32 mouse cellular contexts compared by ENCODE assay signal in genomic region chr7:28879606-28880005, GRCm38 (mm10). TPM values are rescaled to one million over a fixed set of nuclear protein-coding genes. Genes with fewer than 3 reads are reported as not detected.
A peak's percentile ranks its signal among the peaks of the same experiment; 100 is the strongest.
DNase-seq lines count a peak whose midpoint lies in the region; ATAC-seq and TF ChIP-seq lines count a peak whose summit lies in the region.
"Had no signal": no experiment of that assay in that cellular context is flagged by ENCODE, and none has a peak within 500 bp of the region (broad histone marks: within the 10 kb centered on the region; RNA-seq: fewer than 3 reads in every experiment).

No protein-coding gene starts in this region.

- H3K36me3 ChIP-seq in liver, postnatal 0 days (replicated peaks; ENCODE audit: insufficient read depth, low read length) = no peaks in the 10 kb centered on the region
- peaks cover 0 to 15% of the 10 kb centered on the region in 2 experiments; a peak in 2 of 4 replicates for H3K36me3 ChIP-seq in MEL (ENCODE audit: control insufficient read depth in 1 of 2, insufficient read depth in 2 of 2, low read length in 2 of 2)
- H3K36me3 ChIP-seq in heart, embryonic 10.5 days = no peaks in the 10 kb centered on the region
- H3K36me3 ChIP-seq: embryonic facial prominence, embryonic 13.5 days; forebrain, embryonic 12.5 days; heart, embryonic 15.5 days; hindbrain, embryonic 13.5 days; limb, embryonic 12.5 days; liver, embryonic 12.5 days; midbrain, embryonic 13.5 days; neural tube, embryonic 13.5 days had no signal

- no peak for DNase-seq in liver, postnatal 0 days
- DNase-seq in liver (no peak), MEL (ENCODE audit: low read depth, low spot score) (peak; percentile 30)
- DNase-seq in thymus, postnatal 25 days = peak; percentile 47
- no peak for DNase-seq in heart, embryonic 10.5 days (ENCODE audit: low spot score)
- no peak for DNase-seq in left cerebral cortex, adult 18-20 months (ENCODE audit: low spot score in 2 of 2)
- DNase-seq in kidney, postnatal 4 days = no peak
- DNase-seq: adrenal gland, adult 2 months; cerebellum, adult 11-12 months; cerebellum, postnatal 36 days; embryo, embryonic 11 days; gastrocnemius, postnatal 36 days; heart, adult 2 months; heart, postnatal 36 days; kidney, adult 18-20 months; kidney, postnatal 10 days; lung, adult 2 months; lung, postnatal 14 days; right cerebral cortex, postnatal 4 days had no signal

- 0 out of 2 replicates have a peak, but pooled peaks have one; percentile 21 for ATAC-seq in liver, postnatal 0 days
- 0 out of 2 replicates have a peak, but pooled peaks have one; percentile 20 for ATAC-seq in monocyte, adult 5-6 weeks (replicated peaks; ENCODE audit: insufficient number of reproducible peaks, low FRiP score, low TSS enrichment, poor library complexity, severe bottlenecking)
- ATAC-seq: liver, embryonic 12.5 days; midbrain, embryonic 13.5 days had no signal

- no peak for TF ChIP-seq CTCF in liver, postnatal 0 days (IDR thresholded peaks at IDR 0.05; ENCODE audit: low read depth)
- no peak for TF ChIP-seq CTCF in MEL (IDR thresholded peaks at IDR 0.05 in 2 of 3, conservative IDR thresholded peaks at IDR 0.05 in 1 of 3; ENCODE audit: control insufficient read depth in 1 of 3, insufficient read depth in 1 of 3, low read depth in 2 of 3, low read length in 3 of 3, poor library complexity in 1 of 3, severe bottlenecking in 1 of 3)

- H3K9me3 ChIP-seq in liver, postnatal 0 days (ENCODE audit: low read length) = no peaks in the 10 kb centered on the region
- no peaks in the 10 kb centered on the region for H3K9me3 ChIP-seq in MEL (replicated peaks; ENCODE audit: insufficient read depth, low read length)
- no peaks in the 10 kb centered on the region for H3K9me3 ChIP-seq in heart, embryonic 10.5 days
- H3K9me3 ChIP-seq: embryonic facial prominence, embryonic 13.5 days; forebrain, embryonic 12.5 days; heart, embryonic 15.5 days; hindbrain, embryonic 13.5 days; limb, embryonic 12.5 days; liver, embryonic 12.5 days; midbrain, embryonic 13.5 days; neural tube, embryonic 13.5 days had no signal

- no peaks in the 10 kb centered on the region for H3K4me1 ChIP-seq in liver, postnatal 0 days (ENCODE audit: insufficient read depth)
- peaks cover 19 to 26% of the 10 kb centered on the region in 2 experiments for H3K4me1 ChIP-seq in MEL (ENCODE audit: control insufficient read depth in 1 of 2, insufficient read depth in 2 of 2, low read length in 2 of 2)
- H3K4me1 ChIP-seq in heart, embryonic 10.5 days = peaks cover 10% of the 10 kb centered on the region; the same call in 1 of the 2 replicates
- H3K4me1 ChIP-seq: embryonic facial prominence, embryonic 13.5 days; heart, embryonic 15.5 days; hindbrain, embryonic 13.5 days; midbrain, embryonic 13.5 days had no signal

- H3K27me3 ChIP-seq in liver, postnatal 0 days (ENCODE audit: insufficient read depth, low read length) = no peaks in the 10 kb centered on the region
- H3K27me3 ChIP-seq in MEL (ENCODE audit: control insufficient read depth in 1 of 2, insufficient read depth in 2 of 2, low read length in 2 of 2) = no peaks in the 10 kb centered on the region
- H3K27me3 ChIP-seq in heart, embryonic 10.5 days (ENCODE audit: insufficient read depth, poor library complexity, severe bottlenecking) = peaks cover 11% of the 10 kb centered on the region; the same call in 1 of the 2 replicates
- H3K27me3 ChIP-seq: embryonic facial prominence, embryonic 13.5 days; forebrain, embryonic 12.5 days; heart, embryonic 15.5 days; hindbrain, embryonic 13.5 days; limb, embryonic 12.5 days; liver, embryonic 12.5 days; midbrain, embryonic 13.5 days; neural tube, embryonic 13.5 days had no signal

- TF ChIP-seq RAD21 in MEL (IDR thresholded peaks at IDR 0.05; ENCODE audit: low read depth, low read length) = no peak

- no peak overlapping the region for H3K4me3 ChIP-seq in liver, postnatal 0 days (ENCODE audit: low read depth, low read length)
- no peak overlapping the region for H3K4me3 ChIP-seq in MEL (ENCODE audit: control insufficient read depth in 1 of 2, insufficient read depth in 1 of 2, low read depth in 2 of 2, low read length in 2 of 2)
- H3K4me3 ChIP-seq in heart, embryonic 10.5 days = no peak overlapping the region
- H3K4me3 ChIP-seq: embryonic facial prominence, embryonic 13.5 days; erythroblast, embryonic 14.5 days; forebrain, embryonic 12.5 days; heart, adult 2 months; heart, embryonic 15.5 days; hindbrain, embryonic 13.5 days; limb, embryonic 12.5 days; liver, embryonic 12.5 days; midbrain, embryonic 13.5 days; neural tube, embryonic 13.5 days had no signal

- H3K4me2 ChIP-seq in liver, postnatal 0 days (ENCODE audit: low read depth, low read length) = no peak overlapping the region
- H3K4me2 ChIP-seq: embryonic facial prominence, embryonic 13.5 days; forebrain, embryonic 12.5 days; heart, embryonic 15.5 days; hindbrain, embryonic 13.5 days; limb, embryonic 12.5 days; liver, embryonic 12.5 days; midbrain, embryonic 13.5 days; neural tube, embryonic 13.5 days had no signal

- no peak for TF ChIP-seq EP300 in liver, postnatal 0 days (IDR thresholded peaks at IDR 0.05; ENCODE audit: low read depth)
- no peak for TF ChIP-seq EP300 in MEL (IDR thresholded peaks at IDR 0.05; ENCODE audit: low read depth in 1 of 2, low read length in 2 of 2)

- no peak overlapping the region for H3K9ac ChIP-seq in liver, postnatal 0 days (replicated peaks)
- no peak overlapping the region for H3K9ac ChIP-seq in MEL (ENCODE audit: control insufficient read depth, low read depth, low read length, poor library complexity, severe bottlenecking)
- H3K9ac ChIP-seq: embryonic facial prominence, embryonic 13.5 days; forebrain, embryonic 12.5 days; heart, embryonic 15.5 days; hindbrain, embryonic 13.5 days; limb, embryonic 12.5 days; liver, embryonic 12.5 days; midbrain, embryonic 13.5 days; neural tube, embryonic 13.5 days had no signal

- 72% methylated on average over 7 of the region's 7 CpGs for WGBS in liver, postnatal 0 days (ENCODE audit: insufficient replicate concordance)
- 63% methylated on average over 7 of the region's 7 CpGs for WGBS in heart, embryonic 10.5 days

- H3K27ac ChIP-seq in liver, postnatal 0 days (ENCODE audit: low read depth) = no peak overlapping the region
- no peak overlapping the region for H3K27ac ChIP-seq in MEL (ENCODE audit: control insufficient read depth, low read depth, low read length)
- H3K27ac ChIP-seq in heart, embryonic 10.5 days = no peak overlapping the region
- H3K27ac ChIP-seq: embryonic facial prominence, embryonic 13.5 days; forebrain, embryonic 12.5 days; heart, adult 2 months; heart, embryonic 15.5 days; hindbrain, embryonic 13.5 days; limb, embryonic 12.5 days; liver, embryonic 12.5 days; midbrain, embryonic 13.5 days; neural tube, embryonic 13.5 days had no signal

- no peaks in the 10 kb centered on the region for H3K79me2 ChIP-seq in MEL (ENCODE audit: control insufficient read depth, insufficient read depth, low read length, poor library complexity)

- no peak for TF ChIP-seq POLR2A in MEL (IDR thresholded peaks at IDR 0.05; ENCODE audit: control insufficient read depth in 1 of 2, insufficient read depth in 1 of 2, low read depth in 1 of 2, low read length in 2 of 2, poor library complexity in 1 of 2)

TF ChIP-seq in MEL, 35 proteins besides CTCF, POLR2A, EP300 and RAD21 (continues in another document):
- TF ChIP-seq MYC (IDR thresholded peaks at IDR 0.05; ENCODE audit: low read depth, low read length) = no peak
- TF ChIP-seq CHD2 (IDR thresholded peaks at IDR 0.05; ENCODE audit: low read length) = no peak
- no peak for TF ChIP-seq MYB (IDR thresholded peaks at IDR 0.05; ENCODE audit: low read depth, low read length)
- no peak for TF ChIP-seq USF2 (IDR thresholded peaks at IDR 0.05; ENCODE audit: borderline replicate concordance in 1 of 2, insufficient read depth in 1 of 2, low read depth in 1 of 2, low read length in 2 of 2)
- TF ChIP-seq GATA1 (IDR thresholded peaks at IDR 0.05; ENCODE audit: low read depth, low read length) = no peak
- no peak for TF ChIP-seq MAX (IDR thresholded peaks at IDR 0.05; ENCODE audit: low read length)
- TF ChIP-seq ELF1 (IDR thresholded peaks at IDR 0.05; ENCODE audit: low read depth, low read length) = no peak

RNA-seq across cellular contexts. Expression of gene Capn12, which starts 1.6 kb away (rescaled TPM):
- 0.09 and 0.23 TPM in 2 replicates for polyA plus RNA-seq in liver, postnatal 0 days (2015; fragmentation: Nextera tagmentation; extraction: Ambion mirVana)
- 0.19 TPM in 1 of 2 replicates, not detected in the other for total RNA-seq in MEL (2012; rRNA removed)
- not detected for polyA plus RNA-seq in MEL (2012; ENCODE audit: insufficient read depth in 1 of 2, insufficient read length in 2 of 2, low read depth in 1 of 2, low replicate concordance in 2 of 2, missing spikeins in 1 of 2)
- total RNA-seq in monocyte, adult 5-6 weeks (2017) = 0.87 TPM in 1 of 3 replicates, not detected in the others
- 0.20 and 0.34 TPM in 2 replicates for polyA plus RNA-seq in heart, embryonic 10.5 days (2016; fragmentation: Nextera tagmentation; extraction: Ambion mirVana)
- total RNA-seq in left cerebral cortex, adult 18-20 months (2021) = under 1 TPM; 0.61 to 0.95 TPM
- total RNA-seq: megakaryocyte, adult 5-6 weeks had no signal
- polyA plus RNA-seq: erythroblast, embryonic 14.5 days had no signal

RNA-seq across cellular contexts. Expression of gene Lgals7, which starts 16.0 kb away (rescaled TPM):
- polyA plus RNA-seq in liver, postnatal 0 days (2015; fragmentation: Nextera tagmentation; extraction: Ambion mirVana) = 0.14 and 0.34 TPM in 2 replicates
- 27.7 and 37.8 TPM in 2 replicates for total RNA-seq in MEL (2012; rRNA removed)
- polyA plus RNA-seq in MEL (2012; ENCODE audit: insufficient read depth in 1 of 2, insufficient read length in 2 of 2, low read depth in 1 of 2, low replicate concordance in 2 of 2, missing spikeins in 1 of 2) = 100 to 1,000 TPM in 1 of 2 experiments, not detected in 1; 138 TPM
- not detected in 3 replicates for total RNA-seq in monocyte, adult 5-6 weeks (2017)
- 0.24 and 0.81 TPM in 2 replicates for polyA plus RNA-seq in heart, embryonic 10.5 days (2016; fragmentation: Nextera tagmentation; extraction: Ambion mirVana)
- under 1 TPM in 1 of 2 experiments, not detected in 1; 0.74 TPM for total RNA-seq in left cerebral cortex, adult 18-20 months (2021)
- total RNA-seq: gastrocnemius, postnatal 36 days; layer of hippocampus, adult 18-20 months; layer of hippocampus, postnatal 14 days; megakaryocyte, adult 5-6 weeks had no signal
- polyA plus RNA-seq: erythroblast, embryonic 14.5 days; liver, embryonic 12.5 days had no signal

RNA-seq across cellular contexts. Expression of gene Lgals4, which starts 46.0 kb away (rescaled TPM):
- polyA plus RNA-seq in liver, postnatal 0 days (2015; fragmentation: Nextera tagmentation; extraction: Ambion mirVana) = 19.5 and 21.3 TPM in 2 replicates
- 1.5 and 2.1 TPM in 2 replicates for total RNA-seq in MEL (2012; rRNA removed)
- 1 to 10 TPM in 1 of 2 experiments, not detected in 1; 5.1 TPM for polyA plus RNA-seq in MEL (2012; ENCODE audit: insufficient read depth in 1 of 2, insufficient read length in 2 of 2, low read depth in 1 of 2, low replicate concordance in 2 of 2, missing spikeins in 1 of 2)
- 1.2 to 7.4 TPM (median 5.5 TPM) in 3 replicates for total RNA-seq in monocyte, adult 5-6 weeks (2017)
- 2.8 and 3.6 TPM in 2 replicates for polyA plus RNA-seq in heart, embryonic 10.5 days (2016; fragmentation: Nextera tagmentation; extraction: Ambion mirVana)
- 1 to 10 TPM; 1.9 to 2.4 TPM for total RNA-seq in left cerebral cortex, adult 18-20 months (2021)

RNA-seq across cellular contexts. Expression of gene Ech1, which starts 54.6 kb away (rescaled TPM):
- polyA plus RNA-seq in liver, postnatal 0 days (2015; fragmentation: Nextera tagmentation; extraction: Ambion mirVana) = 534 and 566 TPM in 2 replicates
- total RNA-seq in MEL (2012; rRNA removed) = 82.8 and 99.5 TPM in 2 replicates
- 10 to 100 TPM in 1 of 2 experiments, not detected in 1; 74.7 TPM for polyA plus RNA-seq in MEL (2012; ENCODE audit: insufficient read depth in 1 of 2, insufficient read length in 2 of 2, low read depth in 1 of 2, low replicate concordance in 2 of 2, missing spikeins in 1 of 2)
- 48.7 to 61.1 TPM (median 56.4 TPM) in 3 replicates for total RNA-seq in monocyte, adult 5-6 weeks (2017)
- polyA plus RNA-seq in heart, embryonic 10.5 days (2016; fragmentation: Nextera tagmentation; extraction: Ambion mirVana) = 118 and 136 TPM in 2 replicates
- total RNA-seq in left cerebral cortex, adult 18-20 months (2021) = 10 to 100 TPM; 53.5 to 56.6 TPM

Comparison
In these comparisons a context has a peak if more than half of its experiments do, and no peak if none do; other contexts are left out.
1. DNase-seq: peak in MEL (single experiment) and thymus, postnatal 25 days (single experiment); none in liver, postnatal 0 days (single experiment), liver (single experiment), heart, embryonic 10.5 days (single experiment), left cerebral cortex, adult 18-20 months (0 of 2) and kidney, postnatal 4 days (0 of 2).
2. RNA of gene Lgals7, which starts 16.0 kb away (total RNA-seq): 27.7 to 37.8 TPM in MEL; 0.74 TPM in left cerebral cortex, adult 18-20 months and not detected in monocyte, adult 5-6 weeks; every median in the first group is over 10 times any median in the second.